Mouse (Mus musculus): Measurements from ENCODE around the gene Myh4.

Myh4 gene

DNA sequence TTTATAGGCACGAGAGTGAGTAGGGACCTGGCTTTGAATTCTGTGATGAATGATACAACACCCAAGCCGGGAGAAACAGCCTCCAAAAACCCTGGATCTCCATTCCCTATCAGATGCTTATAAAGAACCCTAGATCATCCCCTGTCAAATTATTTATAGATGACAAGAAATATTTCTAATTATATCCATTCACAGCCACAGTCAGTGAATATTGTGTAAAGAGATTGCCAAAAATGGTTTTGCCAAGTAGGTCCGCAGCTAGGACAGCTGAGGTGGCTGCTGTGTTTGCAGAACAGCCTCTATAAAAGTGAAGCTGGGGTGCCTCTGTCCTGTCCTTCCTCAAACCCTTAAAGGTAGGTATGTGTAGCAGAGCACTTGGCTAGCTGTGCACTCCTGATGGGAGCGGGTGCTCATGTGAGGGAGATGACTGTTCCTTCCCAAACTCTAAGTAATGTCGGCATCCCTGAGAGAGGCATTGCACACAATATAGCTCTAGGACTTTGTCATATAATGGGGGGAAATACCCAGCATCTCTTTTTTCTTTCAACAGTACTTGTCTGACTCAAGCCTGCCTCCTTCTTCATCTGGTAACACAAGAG lies at the start of gene Myh4:
Gene Myh4, plus strand, starts transcription at position 549 of the 599 bp plus-strand sequence.
- DNase-seq (ENCODE audit: extremely low read depth, low read depth), result no peak

DNA sequence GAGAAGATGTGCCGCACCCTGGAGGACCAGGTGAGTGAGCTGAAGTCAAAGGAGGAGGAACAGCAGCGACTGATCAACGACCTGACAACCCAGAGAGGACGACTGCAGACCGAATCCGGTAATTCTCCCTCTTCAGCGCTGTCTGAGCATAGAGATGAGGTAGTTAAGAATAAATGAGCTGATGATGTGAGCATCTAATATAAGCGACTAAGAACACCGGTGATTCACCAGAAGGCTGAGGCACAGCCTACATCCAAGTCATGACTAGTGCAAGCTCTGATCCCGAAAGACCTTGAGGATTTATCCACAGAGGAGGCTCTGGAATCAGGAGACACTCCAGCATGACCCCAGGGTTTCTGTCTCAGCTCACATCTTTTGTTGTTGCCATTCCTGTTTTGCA lies 47.5 kb upstream of the Myh4 start:
- DNase-seq (ENCODE audit: extremely low read depth, low read depth), result no peak

DNA sequence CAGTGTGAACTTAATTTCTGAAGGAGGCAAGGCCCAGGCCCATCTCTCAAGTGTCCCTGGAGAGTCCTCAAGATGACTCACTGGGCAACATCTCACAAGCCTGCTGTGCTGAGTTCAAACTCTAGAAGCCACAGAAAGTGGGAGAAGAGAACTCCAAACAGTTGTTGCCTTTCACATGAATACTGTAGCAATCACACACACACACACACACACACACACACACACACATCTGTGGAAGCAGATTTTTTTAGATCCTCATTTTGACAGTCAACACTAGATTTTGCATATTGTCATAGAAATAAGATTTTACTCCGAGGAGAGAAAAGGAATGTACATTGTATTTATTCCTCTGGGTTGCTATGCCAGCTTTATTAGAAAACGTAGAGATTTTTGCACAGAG lies 47.0 kb upstream of the Myh4 start:
- DNase-seq (ENCODE audit: extremely low read depth, low read depth), result no peak

DNA sequence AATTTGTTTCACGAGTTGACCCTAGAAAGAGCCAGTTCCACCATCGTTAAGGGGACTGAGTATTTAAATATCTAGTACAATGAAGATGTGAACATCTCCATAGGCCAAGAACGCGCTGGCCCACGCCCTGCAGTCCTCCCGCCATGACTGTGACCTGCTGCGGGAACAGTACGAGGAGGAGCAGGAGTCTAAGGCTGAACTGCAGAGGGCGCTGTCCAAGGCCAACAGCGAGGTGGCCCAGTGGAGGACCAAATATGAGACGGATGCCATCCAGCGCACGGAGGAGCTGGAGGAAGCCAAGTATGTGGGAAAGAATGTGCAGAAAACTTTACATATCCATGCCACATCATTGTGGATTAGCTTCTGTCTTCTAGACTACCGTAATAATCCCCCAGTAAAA lies 46.3 kb upstream of the Myh4 start:
- DNase-seq (ENCODE audit: extremely low read depth, low read depth), result no peak

DNA sequence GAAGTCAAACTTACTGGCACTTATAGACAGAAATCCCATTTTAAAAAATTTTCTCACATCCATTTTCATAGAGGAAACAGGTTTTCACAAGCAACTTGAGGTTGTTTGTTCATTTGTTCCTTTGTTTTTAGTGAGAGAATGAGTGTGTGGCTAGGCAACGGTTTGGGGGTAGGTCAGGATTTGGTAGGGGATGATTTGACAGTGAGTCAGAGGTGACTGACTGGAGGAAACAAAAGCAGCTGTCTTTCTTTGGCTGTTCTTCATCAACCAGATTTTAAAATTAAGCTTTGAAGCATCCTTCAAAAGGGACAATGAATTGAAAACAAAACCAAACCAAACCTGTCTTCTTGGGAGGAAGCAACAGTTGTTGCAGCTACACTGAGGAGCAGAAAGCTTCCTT lies 38.5 kb upstream of the Myh4 start:
- no peak for DNase-seq (ENCODE audit: extremely low read depth, low read depth)

DNA sequence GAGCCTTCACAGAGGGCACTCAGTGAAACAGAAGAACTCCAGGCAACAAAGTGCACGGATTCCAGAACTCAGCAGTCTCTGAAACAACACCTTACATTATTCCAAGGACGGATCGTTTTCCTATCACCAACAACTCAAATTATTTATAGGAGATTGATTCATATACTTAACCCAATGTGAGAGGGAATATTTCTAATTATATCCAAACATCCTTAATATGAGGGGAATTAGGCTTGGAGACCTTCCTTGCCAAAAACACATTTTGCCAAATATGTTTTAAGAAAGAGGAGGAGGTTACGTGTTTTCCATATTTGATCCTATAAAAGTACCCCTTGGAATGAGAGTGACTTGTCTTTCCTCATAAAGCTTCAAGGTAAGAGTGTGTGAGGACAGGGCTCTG lies 38.1 kb upstream of the Myh4 start, which contains the start of gene Myh1:
Gene Myh1, plus strand, starts transcription at position 301 of the 400 bp plus-strand sequence.
- DNase-seq (ENCODE audit: extremely low read depth, low read depth), result no peak

DNA sequence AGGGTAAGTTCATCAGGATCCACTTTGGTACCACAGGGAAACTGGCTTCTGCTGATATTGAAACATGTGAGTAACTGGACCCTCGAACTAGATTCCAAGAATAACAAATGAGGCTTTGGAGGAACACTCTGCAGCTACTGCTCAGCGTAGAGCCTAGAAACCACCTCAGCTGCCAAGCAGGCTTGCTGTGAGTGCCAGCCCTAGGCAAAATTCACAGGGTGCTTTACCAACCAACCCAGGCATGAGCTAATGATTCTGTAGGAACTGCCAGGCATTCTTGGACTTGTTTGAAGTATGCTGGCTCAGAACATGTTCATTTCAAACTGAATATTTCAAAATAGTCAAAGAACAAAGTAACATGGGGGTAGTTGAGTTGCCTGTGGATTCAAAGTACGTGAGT lies 33.1 kb upstream of the Myh4 start:
- DNase-seq (ENCODE audit: extremely low read depth, low read depth), result no peak

DNA sequence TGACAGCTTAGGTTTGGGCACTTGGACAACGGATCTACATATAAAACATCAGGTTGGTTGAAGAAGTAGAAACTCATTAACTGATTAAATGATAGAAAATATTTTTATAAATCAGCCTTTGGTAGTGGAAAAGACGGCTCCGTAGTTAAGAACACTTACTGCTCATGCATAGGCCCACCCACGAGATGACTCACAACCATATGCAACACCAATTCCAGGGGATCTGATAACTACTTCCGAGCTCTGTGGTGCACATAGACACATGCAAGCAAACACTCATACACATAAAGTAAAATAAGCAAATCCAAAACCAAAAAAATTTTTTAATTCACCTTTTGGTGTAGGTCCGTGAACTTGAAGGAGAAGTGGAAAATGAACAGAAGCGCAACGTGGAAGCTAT lies 16.0 kb upstream of the Myh4 start:
- DNase-seq (ENCODE audit: extremely low read depth, low read depth), result no peak

DNA sequence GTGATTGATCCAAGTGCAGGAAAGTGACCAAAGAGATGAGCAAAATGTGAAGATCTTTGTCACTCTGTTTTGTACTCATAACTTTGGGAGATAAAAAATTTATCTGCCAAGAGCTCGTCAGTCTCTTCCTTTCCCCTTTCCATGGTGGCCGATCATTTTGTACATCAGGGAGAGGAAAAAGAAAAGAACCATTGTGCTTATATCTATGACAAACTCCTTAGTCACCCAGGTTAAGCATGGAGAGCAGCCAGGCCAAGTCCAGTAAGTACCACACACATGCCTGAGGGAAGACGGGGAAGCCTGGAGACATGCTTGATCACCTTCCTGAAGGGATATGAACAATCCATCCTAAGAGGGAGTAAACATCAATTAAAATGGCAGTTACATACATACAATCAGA lies 13.4 kb upstream of the Myh4 start:
- DNase-seq (ENCODE audit: extremely low read depth, low read depth), result no peak

DNA sequence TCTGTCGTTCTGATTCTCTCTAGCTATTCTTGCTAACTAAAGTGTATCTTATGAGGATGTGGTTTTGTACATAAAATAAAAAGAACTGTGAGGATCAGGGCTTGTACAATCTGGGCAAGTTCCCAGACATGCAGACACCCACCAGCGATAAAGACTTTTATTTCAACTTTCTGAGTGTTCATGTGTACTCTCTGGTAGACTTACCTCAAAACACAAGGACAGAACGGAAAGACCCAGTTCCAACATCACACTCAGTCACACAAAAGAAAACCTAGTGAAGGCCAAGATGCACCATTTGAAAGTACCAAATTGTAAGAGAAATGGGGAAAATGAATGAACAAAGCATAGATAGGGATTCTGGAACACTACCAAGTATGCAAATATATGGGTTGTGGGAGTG lies 9.1 kb upstream of the Myh4 start:
- no peak for DNase-seq (ENCODE audit: extremely low read depth, low read depth)

DNA sequence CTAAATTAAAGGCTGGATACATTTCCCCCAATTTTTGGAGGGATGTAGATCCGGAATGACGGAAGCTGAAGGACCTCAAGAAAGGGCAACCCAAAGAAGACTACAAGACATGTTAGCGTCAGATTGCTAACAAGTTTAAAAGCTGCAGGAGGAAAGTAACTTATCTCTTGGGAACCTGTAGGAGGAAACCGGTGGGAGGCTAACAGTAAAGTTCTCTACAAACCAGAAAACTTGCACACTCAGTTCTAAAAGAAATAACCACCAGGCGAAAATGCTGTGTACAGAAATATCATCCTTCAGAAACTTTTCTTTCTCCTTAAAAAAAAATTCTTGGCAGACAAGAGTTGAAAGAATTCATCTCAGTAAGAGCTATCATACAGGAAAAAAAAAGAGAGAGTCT lies 8.7 kb upstream of the Myh4 start:
- DNase-seq (ENCODE audit: extremely low read depth, low read depth), result no peak

DNA sequence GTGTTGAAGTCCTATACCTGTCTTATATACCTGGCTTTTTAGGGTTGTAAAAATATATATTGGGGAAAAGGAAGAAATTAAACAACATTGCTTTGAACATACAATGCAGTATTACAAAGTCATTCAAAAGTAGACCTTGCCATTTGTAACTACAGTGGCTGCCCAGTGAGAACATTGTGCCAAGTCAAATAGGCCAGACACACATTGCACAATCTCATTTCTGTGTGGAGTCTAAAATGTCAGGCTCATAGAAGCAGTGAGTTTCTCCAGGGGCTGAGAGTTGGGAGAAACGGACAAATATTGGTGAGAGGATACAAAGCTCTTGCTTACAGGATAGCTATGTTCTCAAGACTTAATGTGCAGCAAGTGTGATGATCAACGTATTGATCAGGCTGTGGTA lies 7.9 kb upstream of the Myh4 start:
- DNase-seq (ENCODE audit: extremely low read depth, low read depth), result no peak

DNA sequence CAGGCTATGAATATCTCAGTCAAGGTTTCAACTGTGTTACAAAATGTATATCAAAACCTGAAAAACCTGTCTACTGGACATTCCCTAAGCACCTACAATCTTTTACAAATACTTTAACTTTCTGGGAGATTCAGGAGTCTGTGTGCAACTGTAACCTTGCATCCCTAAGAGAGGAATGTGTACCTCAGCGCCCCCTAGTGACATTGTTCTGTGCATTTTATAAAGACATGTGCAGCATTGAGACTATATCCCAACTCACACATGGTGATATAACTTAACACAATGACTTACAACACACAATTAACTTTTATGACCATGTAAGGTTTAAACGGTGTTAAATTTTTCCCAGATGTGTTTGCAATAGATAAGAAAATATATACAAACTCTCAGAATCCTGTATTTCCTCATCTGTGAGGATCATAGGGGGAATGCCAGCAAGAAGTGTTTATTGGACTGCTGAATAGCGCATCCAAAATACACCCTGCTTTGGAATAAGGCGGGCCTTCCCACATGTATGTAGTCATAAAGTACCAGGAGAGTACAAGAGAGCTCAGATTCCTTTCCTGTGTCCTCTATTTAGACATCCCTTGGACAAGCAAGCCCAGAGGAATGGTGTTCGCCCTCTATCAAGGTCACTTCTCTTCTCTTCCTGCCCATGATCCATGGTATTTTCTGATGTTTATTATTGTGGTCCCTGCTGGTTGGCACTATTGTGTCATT lies 2.0 kb upstream of the Myh4 start:
- no peak for DNase-seq (ENCODE audit: extremely low read depth, low read depth)

DNA sequence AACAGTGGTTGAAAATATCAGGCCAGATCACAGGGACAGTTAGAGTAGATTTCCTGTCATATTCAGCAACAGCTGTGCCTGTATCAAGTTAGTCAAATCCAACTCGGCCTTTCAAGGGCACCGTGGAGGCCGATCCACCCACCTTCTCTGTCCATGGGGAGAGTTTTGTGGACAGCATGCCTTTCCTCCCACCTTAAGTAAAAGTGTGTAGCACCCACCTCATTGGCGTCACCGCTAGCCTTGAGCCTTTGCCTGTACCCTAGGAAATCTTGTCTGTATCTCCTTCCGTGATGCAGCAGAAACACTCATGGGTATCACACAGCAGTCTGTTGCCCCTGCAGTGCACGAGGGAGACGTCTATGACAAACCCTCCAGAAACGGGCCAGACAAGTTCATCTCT lies 1.0 kb upstream of the Myh4 start:
- no peak for DNase-seq (ENCODE audit: extremely low read depth, low read depth)

DNA sequence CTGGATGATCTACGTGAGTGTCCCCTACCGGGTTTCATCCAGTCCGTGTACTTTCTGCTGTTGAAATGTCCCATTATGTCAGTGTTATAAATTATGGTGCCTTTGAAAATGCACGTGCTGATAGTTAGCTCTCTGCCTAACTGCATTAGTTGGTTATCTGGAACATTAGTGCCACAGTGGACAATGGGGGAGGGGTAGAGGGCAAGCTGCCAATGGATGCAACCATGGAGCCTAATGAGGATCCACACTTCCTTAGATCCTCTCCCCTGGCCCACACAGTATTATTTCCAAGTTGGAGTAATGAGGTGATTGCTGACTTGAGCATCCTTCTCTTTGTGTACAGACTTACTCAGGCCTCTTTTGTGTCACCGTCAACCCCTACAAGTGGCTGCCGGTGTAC lies 3.2 kb downstream of the Myh4 start:
- DNase-seq (ENCODE audit: extremely low read depth, low read depth), result no peak

DNA sequence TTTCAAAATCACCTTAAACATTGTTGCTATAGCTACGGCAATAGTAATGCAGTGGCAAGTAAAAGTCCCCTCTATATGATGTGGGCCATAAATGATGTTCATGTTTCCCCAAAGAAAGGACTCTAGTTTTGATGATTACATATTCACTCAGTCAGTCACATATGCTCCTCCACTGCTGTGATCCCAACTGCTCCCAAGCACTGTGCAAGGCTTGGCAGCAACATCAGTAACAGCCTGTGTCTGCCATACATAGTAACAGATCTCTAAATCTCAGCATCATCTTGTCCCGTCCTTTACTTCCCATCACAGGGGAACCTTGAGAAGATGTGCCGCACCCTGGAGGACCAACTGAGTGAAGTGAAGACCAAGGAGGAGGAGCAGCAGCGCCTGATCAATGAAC lies 15.9 kb downstream of the Myh4 start:
- no peak for DNase-seq (ENCODE audit: extremely low read depth, low read depth)

DNA sequence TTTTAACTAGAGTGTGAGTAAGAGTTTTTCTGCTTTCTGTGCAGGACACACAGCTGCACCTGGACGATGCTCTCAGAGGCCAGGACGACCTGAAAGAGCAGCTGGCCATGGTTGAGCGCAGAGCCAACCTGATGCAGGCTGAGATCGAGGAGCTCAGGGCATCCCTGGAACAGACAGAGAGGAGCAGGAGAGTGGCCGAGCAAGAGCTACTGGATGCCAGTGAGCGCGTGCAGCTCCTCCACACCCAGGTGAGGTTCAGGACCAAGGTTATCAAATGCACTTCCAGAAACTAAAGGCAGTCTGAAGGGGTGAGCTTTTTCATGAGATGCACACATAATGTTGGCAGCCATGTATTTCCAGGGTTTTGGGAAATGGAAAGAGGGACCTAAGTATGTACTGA lies 19.2 kb downstream of the Myh4 start:
- no peak for DNase-seq (ENCODE audit: extremely low read depth, low read depth)

DNA sequence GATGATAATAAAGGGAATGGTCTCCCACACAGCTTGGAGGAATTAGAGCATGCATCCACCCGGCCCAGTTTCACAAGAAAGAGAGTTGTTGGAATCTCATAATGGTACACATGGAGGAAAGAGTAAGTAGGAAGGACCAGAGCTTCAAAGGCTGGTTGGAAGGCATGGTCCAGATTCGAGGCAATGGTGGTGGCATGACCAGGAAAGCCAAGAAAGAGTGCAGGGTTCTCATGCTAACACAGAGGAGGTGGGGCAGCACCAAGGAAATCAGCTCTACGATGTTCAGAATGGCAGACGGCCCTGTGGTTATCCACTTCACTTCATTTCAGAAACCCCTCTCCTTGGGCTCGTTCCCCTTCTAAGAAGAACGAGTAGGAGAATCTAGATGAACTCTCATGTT lies 23.1 kb downstream of the Myh4 start:
- no peak for DNase-seq (ENCODE audit: extremely low read depth, low read depth)

DNA sequence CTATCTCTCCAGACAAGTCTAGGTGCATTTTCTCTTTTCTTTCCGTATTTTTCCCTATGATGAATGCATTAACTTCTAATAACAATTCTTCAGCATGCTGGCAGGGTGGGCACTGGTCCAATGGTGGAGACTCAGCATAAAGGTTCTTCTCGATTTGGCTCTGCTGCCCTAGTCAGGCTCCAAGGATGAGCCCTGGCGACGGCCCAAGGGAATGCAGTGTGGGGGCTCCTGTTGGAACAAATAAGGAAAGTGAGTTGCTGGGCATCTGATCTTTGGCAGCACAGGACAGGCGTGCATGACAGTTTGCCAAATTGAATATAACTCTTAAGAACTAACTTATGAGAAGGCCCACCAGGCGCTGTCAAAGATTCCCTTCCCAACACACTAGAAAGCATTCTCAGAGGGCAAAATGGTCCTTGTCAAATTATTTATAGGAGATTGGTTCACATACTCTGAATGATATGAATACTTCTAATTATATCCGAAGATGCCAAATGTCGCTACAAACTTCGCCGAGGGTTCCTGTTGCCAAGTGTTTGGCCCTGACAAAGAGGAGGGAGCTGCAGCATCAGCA lies 38.9 kb downstream of the Myh4 start, which contains the start of gene Myh8:
Gene Myh8, plus strand, starts transcription at position 524 of the 574 bp plus-strand sequence.
- no peak for DNase-seq (ENCODE audit: extremely low read depth, low read depth)

DNA sequence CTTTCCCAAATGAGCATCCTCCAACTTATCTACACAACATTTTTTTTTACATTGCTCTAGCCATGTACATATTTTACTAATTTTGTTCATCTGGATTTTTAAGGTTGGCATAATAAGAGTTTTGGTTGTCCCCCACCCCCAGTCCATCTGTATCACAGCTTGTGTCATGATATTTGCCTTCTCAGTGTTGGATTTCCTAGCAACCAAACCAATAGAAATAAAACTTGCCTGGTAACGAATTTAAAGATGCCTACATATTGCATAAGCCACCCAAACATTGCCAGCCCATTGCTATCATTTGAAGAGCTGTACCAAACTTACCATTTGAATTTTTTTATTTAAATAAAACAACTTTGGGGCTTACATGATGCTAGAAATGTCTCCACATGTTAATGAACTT lies 55.6 kb downstream of the Myh4 start:
- DNase-seq (ENCODE audit: extremely low read depth, low read depth), result no peak
